Mouse (Mus musculus): ENCODE data around the gene Ces3a. TPM values are rescaled to one million over a fixed set of nuclear protein-coding genes. Genes with fewer than 3 reads are reported as not detected.
"Not testable (repeated sequence)": the region's sequence is repeated elsewhere in the genome, so short reads cannot be mapped to it uniquely, and the experiment has no call there.

Gene Ces3a
- polyA plus RNA-seq (2017; shearing (Covaris generic)): not detected

DNA sequence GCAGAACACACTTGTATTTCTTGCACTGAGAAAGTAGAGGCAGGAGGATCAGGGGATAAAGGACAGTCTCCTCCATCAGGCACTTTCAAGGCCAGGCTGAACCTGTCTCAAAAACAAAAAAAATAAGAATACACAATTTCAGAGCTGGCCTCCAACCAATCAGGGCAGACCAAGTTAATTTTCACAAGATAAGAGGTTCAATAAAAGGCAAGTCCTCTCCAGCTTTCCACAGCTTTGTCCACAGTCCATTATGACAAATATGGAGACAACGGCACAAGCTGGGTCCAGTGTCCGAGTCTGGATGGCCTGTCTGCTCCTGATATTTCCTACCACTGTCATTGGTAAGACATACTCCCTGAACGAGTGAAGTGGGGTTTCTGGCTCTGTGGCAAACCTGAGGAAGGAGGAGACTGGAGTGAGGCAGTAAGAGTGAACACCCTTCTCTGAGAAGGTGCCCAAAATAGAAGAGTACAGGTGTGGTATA is at the start of gene Ces3a:
TSS of gene Ces3a (plus strand) at position 231 of the 484 bp plus-strand sequence.
- ATAC-seq: no peak

DNA sequence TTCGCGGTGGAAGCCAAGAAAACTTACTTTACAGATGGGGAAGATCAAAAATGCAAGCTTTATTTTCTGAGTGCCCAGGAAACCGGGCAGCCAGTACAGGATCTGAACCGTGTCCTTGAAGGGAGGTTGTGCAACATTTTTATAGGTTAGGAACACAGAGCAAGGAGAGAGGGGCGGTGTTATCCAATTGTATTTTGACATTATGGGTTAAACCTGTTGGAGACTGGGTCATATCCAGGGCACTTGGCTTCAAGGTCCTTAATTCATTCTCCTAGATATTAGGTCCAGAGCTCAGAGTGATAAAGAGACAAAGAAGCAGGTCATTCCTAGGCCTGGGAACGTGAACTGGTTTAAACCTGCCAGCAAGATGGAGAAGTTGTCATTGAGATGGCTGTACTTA is 49.2 kb upstream of the Ces3a start:
- no peak for ATAC-seq

DNA sequence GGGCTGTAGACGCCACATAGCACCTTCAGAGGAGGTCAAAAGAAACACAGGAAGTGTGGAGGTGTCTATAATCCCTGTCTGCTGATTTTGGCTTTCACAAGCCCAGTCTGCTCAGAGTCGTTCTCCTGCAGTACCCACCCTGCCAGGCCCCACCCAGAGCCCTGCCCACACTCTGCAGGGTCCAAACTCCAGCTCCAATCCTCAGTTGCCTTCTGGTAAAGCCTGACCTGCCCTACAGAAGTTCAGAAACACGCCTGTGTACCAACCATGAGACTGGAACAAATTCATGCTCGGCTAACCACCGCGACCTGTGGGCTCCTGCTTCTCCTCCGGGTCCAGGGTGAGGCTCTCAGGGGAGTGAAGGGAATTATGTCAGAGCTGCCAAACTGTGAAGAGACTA is 47.8 kb upstream of the Ces3a start, which contains the start of gene Ces2h:
TSS of gene Ces2h (plus strand) at position 268 of the 400 bp plus-strand sequence.
- ATAC-seq: no peak

DNA sequence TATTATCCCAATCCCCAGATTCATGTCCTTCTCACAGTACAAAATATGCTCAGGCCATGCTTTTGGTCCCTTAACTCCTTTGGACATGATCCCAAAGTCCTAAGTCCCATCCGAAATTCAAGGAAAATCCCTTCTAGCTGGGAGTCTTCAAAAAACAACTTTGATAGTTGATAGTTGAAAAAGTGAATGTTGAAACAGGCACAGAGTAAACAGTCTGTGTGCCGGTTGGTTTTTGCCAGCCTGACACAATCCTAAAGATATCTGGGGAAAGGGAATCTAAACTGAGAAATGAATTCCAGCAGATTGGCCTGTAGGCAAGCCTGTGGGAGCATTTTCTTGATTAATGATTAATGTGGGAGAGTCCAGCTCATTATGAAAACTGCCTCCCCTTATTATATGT is 38.4 kb upstream of the Ces3a start:
- ATAC-seq: no peak

DNA sequence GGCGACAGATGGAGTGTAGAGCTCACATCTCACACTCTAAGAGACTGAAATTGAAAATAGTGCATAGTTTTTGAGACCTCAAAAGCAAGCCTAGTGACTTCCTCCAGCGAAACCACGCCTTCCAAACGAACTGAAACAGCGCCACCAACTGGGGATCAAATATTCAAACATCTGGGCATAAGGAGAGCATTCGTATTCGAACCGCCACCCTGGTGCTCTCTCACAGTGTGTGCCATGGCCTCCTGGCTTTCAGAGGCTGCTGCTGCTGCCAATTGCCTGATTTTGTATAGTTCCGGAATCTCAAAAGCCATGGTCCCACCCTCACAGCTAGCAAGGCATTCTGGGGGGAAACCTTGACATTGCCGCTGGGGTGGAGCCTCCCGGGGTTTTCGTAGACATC is 37.3 kb upstream of the Ces3a start:
- no peak for ATAC-seq

DNA sequence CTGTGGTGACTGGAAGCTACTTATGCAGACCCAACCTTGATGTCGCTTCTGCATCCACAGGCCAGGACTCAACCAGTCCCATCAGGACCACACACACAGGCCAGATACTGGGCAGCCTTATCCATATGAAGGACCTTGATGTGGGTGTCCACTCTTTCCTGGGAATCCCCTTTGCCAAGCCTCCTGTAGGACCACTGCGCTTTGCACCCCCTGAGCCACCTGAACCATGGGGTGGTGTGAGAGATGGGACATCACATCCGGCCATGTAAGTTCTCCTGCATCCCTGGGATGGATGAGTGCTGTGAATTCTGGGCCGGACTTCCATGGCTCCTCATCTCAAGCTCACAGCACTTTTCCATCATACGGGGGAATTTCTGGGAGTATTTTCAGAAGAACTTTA is 34.0 kb upstream of the Ces3a start:
- ATAC-seq: no peak

DNA sequence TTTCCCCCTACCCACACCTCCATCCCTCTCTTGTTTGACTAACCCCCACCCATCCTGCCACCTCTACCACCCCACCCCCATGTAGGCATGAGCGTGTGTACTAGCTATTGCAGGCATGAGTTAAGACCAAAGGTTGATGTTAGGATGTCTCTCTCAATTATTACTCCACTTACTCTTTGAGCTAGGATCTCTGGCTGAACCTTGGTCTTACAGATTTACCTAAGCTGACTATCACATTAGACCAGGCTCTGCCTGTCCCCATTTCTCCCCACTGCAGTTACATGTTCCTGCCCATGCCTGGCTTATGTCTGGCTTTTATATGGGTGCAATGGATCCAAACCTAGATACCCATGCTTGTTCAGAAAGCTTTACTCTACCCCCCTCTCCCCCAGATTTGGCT is 26.4 kb upstream of the Ces3a start:
- ATAC-seq: no peak

DNA sequence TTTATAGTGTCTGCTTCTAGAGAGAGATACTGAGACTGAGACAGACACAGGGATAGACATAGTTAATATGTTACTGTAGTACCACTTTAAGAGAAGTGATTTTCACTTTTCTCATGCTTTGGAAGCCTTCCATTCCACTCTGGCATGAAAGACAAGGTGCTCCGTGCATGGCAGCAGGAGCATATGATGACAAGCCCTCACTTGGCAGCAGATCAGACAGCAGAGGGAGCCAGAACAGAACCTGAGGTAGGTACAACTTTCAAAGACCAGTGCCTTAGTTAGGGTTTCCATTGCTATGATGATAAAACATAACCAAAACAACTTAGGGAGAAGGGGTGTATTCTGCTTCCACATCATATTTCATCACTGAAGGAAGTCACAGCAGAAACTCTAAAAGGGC is 25.3 kb upstream of the Ces3a start:
- no peak for ATAC-seq

DNA sequence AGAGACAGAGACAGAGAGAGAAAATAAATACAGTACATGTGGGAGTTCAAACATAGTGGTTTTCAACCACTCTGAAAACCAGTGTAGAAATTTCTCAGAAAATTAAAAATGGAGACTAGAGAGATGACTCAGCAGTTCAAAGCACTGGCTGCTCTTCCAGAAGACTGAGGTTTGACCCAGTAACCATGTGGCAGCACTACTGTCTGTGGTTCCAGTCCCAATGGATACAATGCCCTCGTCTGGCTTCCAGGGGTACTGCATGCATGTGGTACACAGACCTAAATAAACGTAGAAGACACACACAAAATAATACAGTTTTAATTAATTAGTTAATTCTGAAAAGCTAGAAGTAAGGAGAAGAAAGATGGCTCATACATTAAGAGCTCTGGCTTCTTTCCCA is 23.4 kb upstream of the Ces3a start:
- no peak for ATAC-seq

DNA sequence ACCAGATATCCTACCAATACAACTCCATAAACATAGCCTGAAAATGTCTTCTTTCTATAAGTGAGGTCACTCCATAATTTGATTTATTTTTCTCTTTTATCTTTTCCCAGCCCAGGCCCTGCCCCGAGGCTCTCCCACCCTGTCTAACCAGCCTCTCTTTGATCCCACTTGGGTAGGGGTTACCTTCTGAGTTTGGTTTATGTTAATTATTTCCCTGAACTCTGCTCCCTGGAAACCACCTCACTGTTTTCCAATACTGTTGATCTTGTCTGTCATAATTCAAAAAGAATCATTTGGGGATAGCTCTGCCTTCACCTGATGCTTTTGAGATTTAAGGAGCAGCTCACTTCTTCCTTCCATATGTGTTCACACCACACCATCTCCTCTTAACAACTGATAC is 4.9 kb upstream of the Ces3a start:
- ATAC-seq: no peak

DNA sequence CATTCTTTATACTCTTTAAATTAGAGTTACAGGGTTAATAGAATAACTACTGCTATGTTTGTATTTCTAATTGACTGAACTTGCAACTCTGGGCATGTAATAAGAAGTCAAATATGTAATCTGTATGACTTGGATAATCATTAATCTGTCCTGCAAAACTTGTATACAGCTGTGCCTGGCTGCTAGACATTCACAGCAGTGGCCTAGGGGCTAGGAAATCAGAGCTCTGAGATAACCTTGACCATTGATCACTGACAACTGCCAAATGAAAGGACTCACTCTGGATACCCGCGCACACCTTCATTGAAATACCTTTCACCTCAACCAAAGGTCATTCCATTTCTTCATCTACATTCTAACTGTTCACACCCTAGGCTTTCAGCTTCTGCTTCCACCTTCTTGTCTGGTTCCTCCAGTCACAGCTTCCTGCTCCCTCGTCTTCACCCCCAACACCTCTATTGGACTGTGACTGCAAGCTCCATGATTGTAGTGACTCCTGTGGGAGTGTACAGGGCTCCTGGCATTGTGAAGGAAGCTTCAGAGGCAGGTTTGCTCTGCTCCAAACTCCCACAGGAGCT is 2.5 kb upstream of the Ces3a start:
- ATAC-seq: no peak

DNA sequence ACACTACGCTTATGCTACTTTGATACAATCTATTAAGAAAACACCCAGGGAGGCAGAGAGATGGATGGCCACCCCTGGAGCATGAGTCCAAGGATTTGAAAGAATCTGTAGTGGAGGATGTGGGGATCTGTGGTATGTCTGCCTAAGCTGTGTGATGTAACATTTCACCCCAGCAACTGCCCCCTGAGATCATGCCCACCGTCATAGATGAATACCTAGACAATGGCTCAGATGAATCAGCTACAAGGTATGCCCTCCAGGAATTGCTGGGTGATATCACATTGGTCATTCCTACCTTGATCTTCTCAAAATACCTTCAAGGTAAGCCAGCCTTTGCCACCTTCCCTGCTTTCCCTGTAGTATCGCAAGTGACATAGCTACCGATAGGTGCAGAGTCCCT is 7.8 kb downstream of the Ces3a start:
- ATAC-seq: no peak

DNA sequence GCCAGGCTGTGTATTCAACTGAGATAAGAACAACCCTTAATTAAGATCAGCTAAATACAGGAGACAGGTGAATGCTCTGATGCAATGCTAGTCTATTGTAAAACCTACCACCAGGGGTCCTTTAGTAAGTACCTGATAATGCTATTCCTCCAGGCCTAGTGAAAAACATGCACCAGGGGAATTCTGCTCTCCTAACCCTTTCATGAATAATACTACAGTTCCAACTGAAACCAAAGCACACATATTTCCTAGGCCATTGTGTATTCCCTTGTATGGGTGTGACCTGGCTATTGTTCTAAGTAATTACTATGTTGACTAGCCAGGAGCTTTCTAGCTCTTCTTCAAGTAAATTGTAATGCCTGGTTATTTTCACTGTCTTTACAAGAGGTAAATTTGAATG is 11.7 kb downstream of the Ces3a start:
- ATAC-seq: no peak

DNA sequence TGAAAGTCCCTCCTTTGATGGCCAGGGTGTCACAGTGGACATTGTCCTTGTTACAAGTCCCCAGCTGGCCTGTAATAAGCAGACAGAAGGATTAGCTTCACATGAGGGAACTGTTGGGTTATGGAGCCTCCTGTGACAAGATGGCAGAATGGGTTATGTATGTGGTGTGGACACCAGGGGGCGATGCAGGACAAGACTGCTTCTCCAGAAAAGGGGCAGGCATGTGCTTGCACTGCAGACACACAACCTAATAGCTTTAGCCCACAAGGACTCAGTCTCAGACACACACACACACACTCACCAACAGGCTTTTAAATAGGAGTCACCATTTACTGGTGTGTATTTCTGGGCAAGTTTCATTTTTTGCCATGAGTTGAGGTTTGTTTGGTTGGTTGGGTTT is 18.4 kb downstream of the Ces3a start:
- ATAC-seq: no peak

DNA sequence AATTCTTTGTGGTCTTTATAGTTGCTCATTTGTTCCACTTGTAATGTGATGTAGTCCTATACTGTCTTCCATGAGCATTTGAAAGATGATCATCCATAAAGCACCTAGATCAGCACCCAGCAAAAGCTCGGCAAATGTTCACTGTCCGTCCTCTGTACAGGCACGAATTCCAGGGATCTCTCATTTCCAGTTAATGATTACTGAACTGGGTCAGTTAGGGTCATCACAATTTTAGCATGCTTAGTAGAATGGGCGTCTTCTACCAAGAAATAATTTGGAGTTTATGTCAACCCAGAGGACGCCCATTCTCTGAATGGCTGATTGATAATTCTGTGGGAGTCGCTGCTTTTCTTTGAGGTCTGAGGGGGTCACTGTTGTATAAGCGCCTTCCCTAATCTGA is 19.5 kb downstream of the Ces3a start:
- not testable (repeated sequence) for ATAC-seq

DNA sequence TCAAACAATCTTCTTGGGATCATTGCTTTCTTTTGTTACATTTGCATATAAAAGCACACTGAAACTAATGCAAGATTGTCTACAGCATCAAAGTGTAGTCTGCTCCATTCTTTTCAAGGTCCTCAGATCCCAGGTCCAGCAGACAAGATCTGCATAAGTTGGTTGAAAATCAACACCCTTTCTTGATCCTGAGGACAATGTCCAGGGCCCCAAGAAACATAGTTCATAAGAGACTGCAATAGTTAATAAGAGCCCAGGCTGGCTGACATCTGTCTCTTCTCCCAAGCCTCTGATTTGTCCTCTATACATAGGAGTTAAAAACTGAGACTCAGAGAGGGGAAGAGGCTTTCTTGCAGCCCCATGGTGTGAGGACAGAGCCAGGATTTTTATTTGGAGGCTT is 20.6 kb downstream of the Ces3a start:
- ATAC-seq: no peak

DNA sequence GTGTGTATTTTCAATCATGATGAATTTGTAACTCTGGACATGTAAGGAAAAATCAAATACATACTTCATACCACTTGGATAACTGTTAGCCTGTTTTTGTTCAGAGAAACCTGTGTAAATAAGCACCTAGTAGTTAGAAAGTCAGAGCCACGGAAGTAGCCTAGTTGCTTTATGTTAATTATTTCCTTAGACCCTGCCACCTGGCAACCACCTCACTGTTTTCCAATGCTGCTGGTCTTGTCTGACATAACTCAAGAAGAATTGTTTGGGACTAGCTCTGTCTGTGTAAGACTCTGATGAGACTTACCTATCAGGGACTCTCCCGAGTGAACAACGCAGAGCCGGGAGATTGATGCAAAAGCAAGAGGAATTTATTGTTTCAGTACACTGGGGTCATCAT is 28.2 kb downstream of the Ces3a start:
- ATAC-seq: no peak

DNA sequence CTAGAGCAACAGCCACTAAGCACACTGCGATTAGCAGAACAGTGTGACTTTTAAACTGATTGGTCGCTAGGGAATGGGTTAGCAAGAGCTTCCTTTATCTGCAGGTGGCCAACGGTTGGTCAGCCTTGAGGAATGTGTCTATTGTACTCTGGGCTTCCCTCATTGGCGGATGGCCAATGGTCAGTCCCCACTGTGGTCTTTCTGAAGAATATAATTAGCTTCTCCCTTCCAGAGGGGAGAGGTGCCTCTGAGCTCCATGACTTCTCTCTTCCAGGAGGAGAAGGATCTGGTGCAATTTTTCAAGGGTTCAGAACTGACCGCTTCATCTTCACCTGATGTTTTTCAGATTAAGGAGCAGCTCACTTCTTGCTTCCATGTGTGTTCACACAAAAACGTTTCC is 28.7 kb downstream of the Ces3a start:
- no peak for ATAC-seq

DNA sequence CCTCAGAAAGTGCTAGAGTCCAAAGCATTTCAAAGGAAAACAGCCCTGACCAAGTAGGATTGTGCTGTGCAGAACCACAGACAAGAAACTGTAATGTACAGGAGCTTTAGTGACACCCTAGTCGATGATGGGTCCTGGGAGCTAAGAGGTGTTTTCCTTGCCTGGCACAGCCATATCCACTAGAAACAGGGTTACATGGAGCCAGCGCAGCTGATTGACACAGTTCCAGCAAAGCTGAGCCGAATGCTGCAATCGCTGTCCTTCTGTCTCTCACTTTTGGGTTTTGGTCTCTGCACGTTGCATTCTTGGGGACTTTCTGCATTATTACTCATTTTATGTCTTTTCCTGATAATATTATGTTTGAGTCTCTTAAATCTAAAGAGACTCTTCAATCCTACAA is 30.2 kb downstream of the Ces3a start:
- no peak for ATAC-seq

DNA sequence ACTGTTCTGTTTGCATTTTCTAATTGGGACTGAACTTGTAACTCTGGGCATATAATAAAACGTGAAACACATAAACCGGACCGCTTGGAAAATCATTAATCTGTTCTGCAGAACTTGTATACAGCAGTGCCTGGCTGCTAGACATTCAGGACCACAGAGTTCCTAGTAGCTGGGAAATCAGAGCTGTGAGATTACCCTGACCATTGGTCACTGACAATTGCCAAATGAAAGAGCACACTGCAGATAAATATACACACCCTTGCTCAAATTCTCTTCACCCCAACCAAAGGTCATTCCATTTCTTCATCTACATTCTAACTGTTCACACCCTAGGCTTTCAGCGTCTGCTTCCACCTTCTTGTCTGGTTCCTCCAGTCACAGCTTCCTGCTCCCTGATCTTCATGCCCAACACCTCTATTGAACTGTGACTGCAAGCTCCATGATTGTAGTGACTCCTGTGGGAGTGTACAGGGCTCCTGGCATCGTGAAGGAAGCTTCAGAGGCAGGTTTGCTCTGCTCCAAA is 32.5 kb downstream of the Ces3a start:
- no peak for ATAC-seq

DNA sequence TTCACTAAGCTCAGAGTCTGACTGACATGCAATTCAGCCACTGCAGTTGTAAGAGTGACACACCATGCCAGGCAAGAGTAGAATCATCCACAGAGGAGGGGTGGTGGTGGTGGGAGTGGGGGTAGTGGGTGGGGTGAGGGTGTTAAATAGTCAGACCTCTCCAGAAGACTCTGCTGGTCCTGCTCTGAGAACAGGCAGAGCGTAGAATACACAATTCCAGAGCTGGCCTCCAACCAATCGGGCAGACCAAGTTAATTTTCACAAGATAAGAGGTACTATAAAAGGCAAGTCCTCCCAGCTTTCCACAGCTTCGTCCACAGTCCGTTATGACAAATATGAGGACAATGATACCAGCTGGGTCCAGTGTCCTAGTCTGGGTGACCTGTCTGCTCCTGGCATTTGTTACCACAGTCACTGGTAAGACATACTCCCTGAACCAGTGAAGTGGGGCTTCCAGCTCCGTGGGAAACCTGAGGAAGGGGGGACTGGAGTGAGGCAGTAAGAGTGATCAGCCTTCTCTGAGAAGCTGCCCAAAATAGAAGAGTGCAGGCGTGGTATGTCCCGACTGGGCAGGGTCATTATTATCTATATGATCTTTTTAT is 35.1 kb downstream of the Ces3a start, which contains the start of gene Ces3b:
TSS of gene Ces3b (plus strand) at position 305 of the 602 bp plus-strand sequence.
- no peak for ATAC-seq

DNA sequence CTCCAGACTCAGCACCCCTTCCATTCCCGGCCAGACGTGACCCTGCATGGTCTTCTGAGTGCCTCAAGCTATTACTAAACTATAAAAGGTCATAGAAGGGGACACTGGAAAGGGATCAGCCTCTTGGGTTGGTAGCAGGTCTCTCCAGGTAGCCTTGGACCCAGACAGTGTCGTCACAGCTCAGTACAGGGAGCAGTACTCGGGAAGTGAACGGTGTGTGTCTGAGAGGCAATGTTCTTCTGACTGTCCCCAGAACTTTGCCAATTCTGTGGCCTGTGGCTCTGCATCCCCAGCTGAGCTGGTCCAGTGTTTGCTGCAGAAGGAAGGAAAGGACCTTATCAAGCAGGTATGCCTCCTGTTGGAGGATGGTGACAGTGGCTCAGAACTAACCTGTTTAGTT is 39.8 kb downstream of the Ces3a start:
- not testable (repeated sequence) for ATAC-seq

DNA sequence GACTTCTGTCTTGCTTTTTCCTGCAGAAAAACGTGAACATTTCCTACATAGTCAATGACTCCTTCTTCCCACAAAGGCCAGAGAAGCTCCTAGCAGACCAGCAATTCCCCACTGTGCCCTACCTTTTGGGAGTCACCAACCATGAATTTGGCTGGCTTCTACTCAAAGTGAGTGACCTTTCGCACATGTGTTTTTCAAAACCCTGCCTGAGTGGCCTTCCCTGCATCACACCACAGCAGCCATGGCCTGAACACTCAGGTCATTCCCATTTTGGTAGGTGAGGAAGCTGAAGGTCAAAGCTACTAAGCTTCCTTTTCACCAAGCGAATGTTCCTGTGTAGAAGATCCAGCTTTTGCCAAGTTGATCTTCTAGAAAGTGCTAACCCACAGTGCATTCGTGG is 40.2 kb downstream of the Ces3a start:
- no peak for ATAC-seq

DNA sequence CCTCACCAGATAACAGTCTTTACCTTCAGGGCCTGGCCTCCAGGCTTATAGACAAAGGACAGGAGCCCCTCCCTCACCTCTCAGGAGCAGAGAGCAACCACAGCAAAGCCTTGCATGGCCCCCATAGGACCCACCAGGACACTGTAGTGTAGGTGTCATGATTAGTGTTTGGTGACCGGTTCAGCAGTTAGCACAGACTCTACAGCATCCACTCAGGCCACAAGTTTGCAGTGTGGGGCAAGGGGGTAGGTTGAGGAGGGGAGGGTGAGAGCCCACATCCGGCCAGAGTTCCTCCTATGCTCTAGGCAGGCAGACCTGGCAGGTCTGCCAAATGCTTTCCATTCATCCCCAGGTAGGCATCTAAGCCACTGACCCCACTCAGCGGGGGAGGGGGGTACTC is 45.6 kb downstream of the Ces3a start:
- ATAC-seq: no peak
